Mouse (Mus musculus) heart, postnatal 10 days (tissue): ENCODE data around the gene Slc52a3. TPM values are rescaled to one million over a fixed set of nuclear protein-coding genes. Genes with fewer than 3 reads are reported as not detected.

Experiments used
- DNase-seq, 2 experiments: peaks; one replicate each; pipeline ENCODE4 v3.0.0; 2021
- intact Hi-C: fragments of 180-260 bp; cut with DNase I; formaldehyde crosslinking; loops from one replicate; pipeline ENCODE4 v1.15.1; 2025
- total RNA-seq, 2 experiments: library from RNA; stranded (reverse); gene quantifications; 2 replicates each; pipeline ENCODE4 v1.2.3; 2021

Gene Slc52a3
- total RNA-seq, 2 experiments from 2014 or later = 2.1 to 2.6 TPM

DNA sequence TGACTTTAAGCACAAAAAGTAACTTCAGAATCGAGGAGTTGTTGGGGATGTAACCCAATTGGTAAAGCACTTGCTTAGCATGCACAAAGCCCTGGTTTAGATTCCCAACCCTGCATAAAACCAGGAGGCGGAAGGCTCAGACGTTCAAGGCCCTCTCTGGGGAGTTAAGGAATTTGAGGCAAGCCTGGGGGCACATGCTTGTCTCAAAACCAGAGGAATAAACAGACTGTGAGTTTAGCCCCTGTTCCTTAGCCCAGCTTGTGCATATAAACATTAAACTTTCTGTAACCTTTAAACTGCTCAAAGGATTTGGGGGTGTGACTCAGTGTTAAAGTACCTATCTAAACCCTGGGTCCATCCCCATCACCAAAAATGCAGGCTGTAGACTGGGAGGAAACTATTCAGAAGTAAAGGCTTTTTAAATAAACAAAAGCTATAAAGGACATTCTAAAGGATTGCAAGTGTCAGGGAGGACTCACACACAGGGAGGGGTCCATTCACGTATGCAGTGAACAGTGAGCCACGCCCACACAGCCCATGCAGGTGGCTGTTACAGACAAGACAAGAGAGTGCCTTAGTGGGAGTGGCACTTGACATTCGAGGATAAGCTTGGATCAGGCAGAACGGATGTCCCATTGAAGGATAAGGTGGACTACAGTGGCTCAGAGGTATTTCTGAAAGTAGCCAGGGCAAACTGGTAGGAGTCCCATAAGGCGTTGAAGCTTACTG lies 1.6 kb downstream of the Slc52a3 start:
- DNase-seq = no peak
- intact Hi-C loops = loop anchor here (2.0 to 10.0 kb wide), 2 partner anchors 25 to 253 kb away; partner anchors contain the start of gene Psmf1

DNA sequence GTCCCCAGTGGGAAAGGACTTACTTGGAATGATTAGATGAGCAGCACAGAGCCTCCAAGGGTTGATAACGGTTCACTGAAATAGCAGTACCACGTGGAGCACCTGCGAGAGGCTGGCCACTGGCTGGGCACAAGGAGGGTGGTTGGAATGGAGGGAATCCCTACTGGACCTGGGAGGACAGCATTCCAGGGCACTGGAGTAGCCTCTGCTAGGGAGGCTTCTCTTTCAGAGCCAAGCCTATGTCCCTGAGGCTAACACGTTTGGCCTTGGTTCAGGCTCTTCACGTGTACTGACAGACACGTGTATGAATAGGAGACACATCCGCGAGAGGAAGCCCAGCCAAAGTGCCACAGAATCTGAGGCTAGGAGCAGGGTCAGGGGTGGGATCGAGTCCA lies 2.2 kb downstream of the Slc52a3 start:
- peak in 1 of 2 experiments; percentile 21 for DNase-seq
- intact Hi-C loops = loop anchor here (10.0 kb wide), 1 partner anchor 254 kb away; the partner anchor contains the start of gene Psmf1

DNA sequence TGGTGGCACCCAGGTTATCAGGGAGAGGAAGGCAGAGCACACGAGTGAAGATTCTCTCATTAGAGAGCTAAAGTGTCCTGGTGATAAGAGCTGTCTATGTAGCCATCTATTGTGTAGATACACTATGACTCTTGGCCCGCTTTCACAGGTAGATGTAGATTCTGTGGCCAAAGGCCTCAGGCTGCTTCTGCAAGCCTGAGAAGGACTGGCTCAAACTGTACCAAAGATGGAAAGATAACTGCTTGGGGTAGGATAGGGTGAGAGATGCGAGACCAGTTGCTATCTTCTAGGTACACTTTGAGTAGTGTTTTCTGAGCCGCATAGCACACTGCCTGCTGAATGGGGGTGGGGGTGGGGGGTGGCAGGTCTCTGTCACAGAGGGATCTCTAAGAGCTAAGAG lies 2.6 kb downstream of the Slc52a3 start:
- intact Hi-C loops = loop anchor here (10.0 kb wide), 1 partner anchor 254 kb away; the partner anchor contains the start of gene Psmf1
- DNase-seq = no peak

DNA sequence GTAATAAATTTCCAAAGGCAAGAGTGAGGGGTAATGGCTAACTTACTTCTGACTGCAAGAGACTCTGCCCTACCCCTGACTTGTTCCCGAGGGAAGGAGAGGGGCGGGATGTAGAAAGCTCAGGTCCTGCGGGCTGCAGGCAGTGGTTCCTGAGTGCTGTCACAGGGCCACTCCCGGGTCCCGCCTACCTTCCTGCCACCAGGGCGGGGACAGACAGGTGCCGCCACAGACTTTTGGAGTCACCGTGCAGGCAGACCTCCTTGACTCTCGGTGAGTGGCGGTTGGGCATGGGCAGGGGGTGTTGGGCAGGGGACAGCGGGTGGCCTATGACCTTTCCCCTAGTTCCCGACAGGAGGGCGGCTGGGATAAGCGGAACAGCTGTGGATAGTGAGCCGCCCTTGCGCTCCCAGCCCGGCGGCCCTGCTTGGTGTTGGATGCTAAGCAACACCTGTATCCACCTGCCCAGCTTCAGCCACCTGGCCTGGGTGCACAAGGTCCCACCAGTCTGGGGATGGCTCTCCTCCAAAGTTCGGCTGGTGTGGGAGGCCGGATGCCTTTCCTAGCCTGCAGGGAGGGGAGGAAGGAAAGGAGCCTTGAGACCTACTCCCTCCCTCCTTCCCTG lies 3.5 kb downstream of the Slc52a3 start:
- intact Hi-C loops = loop anchor here (10.0 kb wide), 1 partner anchor 255 kb away; the partner anchor contains the start of gene Psmf1
- DNase-seq = no peak

DNA sequence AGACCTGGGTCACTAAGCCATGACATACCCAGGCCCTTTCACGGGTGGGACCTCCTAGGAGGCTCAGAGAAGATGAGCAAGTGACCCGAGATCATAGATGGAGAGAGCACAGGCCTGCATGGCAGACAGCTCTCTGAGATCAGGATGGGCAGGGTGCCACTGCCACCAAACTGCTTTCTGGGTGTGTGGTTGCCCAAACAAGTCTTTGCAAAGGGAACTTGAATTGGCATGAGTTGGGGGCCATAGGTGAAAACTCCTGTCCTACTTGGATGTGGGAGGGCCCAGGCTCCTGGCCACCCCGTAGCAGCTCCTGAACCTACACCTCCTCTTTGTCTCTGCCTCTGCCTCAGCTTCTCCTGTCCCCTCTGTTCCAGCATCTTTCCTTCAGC lies 4.0 kb downstream of the Slc52a3 start:
- intact Hi-C loops = no loop called here
- no peak for DNase-seq

DNA sequence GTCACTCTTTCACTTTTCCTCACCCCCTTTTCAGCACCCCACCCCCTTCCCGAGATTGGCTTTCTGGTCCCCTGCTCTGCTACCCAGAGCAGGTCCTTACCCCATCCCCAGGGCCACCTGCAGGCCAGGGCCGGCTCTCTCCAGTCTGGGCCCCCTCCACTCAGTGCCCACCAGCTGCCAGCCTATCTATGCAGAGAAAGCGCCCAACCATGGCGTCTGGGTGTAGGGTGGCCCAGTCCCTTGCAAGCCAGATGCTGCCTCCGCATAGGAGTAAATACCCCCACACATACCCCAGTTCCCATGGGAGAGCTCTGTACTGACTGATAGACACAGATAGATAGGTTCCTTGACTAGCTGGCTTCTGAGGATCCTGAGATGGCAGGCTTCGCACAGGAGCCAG lies 4.4 kb downstream of the Slc52a3 start:
- intact Hi-C loops = no loop called here
- DNase-seq = no peak

DNA sequence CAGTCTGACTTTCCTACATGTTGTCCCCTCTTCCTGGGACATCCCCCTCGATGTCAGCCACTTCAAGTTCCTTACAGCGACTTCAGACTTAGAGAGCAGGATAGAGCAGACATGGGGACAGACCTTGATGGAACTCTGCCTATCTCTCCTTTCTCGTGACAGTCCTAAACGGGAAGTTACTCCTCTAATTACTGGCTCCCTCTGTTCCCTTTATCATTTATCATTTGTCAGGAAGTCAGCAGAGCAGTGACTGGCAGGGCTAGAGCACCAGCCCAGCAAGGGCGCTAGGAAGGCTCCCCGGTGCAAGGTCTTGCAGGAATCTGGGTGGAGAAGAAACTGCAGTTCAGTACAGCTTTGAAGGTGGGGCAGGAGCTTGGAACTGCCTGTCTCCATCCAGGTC lies 6.2 kb downstream of the Slc52a3 start:
- no peak for DNase-seq
- intact Hi-C loops = no loop called here

DNA sequence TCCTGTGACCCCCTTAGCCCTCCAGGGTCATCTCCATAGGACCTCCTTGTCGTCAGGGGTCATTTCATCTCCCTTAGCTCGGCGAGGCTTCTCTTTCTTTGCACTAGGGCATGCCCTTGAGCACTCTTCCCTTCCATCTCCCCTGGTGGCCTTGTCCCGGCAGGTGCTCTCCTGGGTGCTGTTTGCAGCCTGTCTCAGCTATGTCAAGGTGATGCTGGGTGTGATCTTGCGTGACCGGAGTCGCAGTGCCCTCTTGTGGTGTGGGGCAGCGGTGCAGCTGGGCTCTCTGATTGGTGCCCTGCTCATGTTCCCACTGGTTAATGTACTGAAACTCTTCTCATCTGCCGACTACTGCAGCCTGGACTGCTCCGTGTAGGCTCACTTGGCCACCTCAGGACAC lies 11.5 kb downstream of the Slc52a3 start:
- no peak for DNase-seq
- intact Hi-C loops = no loop called here

DNA sequence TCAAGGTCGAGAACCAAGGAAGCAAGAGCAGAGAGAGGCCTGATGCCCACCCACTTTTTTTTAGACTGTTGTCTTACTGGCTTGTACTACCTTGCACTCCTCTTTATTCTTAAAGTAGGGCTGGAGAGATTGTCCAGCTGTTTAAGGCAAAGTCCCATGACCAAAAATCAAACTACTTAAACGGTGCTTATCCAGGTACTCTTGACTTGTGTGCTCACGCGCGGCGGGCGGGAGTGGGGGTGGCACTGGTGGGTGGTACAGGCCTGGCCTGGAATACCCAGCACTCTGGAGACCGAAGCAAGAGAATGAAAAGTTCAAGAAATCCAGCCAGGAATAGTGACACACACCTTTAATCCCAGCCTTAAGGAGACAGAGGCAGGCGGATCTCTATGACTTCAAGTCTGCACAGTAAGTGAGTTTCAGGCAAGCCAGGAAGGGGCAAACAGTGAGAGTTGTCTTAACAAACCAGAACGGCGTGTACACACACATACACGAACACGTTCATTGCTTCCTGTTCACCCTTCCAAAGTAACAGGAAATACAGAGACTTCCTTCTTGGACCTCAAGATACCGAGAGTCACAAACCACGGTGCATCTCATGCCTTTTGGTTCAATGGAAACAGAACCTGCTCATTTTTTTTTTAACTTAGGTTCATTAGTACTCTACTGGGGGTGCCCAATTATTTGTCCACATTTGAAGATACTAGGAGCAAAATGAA lies 12.9 kb downstream of the Slc52a3 start:
- DNase-seq = no peak
- intact Hi-C loops = no loop called here

DNA sequence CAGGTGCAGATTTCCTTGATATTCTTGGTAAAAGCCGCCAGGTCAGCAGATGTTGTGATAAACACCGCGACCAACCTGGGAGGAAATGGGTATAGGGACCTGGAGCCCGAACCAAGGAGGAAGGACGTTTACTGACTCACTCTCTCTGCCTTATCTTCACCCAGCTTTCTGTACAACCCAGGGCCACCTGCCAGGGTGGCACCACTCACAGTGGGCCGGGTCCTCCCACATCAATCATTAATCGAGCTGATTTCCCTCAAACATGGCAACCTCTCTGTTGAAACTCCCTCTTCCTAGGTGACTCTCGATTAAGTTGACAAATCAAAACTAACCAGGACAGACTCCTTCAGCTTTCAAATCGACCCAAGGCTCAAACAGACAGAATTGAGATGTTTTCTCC lies 13.9 kb downstream of the Slc52a3 start:
- DNase-seq = no peak
- intact Hi-C loops = no loop called here

DNA sequence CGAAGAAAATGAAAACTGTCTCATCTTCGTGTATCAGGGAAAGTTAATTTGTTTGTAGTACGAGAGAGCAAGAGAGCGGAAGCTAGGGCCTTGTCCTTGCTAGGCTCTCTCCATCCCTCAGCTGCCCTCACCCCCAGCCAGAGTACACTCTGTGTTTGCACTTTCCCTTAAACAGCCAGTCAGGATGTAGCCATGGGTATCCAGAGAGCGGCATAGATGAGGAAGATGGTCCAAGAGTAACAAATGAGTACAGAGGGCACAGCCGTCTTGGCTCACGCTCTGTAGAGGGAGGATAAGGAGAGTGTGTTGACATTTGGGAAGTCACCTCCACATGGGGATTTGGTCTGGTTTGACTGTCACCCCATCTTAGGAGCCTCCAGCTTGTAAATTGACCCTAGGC lies 14.3 kb downstream of the Slc52a3 start:
- intact Hi-C loops = no loop called here

DNA sequence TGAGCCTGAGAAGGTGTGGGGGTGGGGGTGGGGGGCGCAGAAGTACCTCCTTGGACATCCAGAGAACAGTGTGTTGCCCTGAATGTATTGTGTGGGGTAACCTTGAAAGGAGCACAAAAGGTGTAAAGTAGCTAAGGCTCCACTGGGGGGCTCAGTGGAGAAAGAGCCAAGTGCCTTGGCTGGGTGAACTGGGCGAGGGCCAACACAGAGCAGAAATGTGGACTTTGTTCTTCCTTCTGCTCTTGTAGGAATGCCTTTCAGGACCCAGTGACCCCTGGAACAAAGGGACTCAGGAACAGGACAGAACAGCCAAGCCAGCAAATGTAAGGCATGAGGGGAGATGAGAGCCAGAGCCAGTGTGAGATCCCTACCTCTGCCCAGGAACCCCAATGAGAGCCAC lies 15.4 kb downstream of the Slc52a3 start:
- DNase-seq = no peak

More for the DNA sequence above, 14.3 kb downstream of the Slc52a3 start:
- DNase-seq = no peak

DNA sequence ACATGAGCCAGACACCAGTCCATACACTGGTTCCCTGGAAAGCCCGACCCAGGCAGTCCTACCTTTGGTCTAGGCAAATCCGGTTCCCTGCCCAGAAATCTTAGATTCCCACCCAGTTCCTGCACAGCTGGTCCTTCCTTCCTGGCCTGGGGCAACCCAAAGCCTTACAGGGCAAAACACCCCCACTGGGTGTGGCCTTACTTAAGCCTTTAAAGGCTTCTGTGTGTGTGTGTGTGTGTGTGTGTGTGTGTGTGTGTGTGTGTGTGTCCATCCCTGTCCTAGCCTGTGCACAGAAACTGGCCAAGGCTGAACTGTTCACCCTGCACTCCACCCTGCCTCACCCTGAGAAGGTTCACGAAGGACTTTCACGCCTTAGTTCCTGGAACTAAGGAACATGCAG lies 15.9 kb downstream of the Slc52a3 start:
- intact Hi-C loops = no loop called here
- DNase-seq = no peak

More for the DNA sequence above, 15.4 kb downstream of the Slc52a3 start:
- intact Hi-C loops = no loop called here

DNA sequence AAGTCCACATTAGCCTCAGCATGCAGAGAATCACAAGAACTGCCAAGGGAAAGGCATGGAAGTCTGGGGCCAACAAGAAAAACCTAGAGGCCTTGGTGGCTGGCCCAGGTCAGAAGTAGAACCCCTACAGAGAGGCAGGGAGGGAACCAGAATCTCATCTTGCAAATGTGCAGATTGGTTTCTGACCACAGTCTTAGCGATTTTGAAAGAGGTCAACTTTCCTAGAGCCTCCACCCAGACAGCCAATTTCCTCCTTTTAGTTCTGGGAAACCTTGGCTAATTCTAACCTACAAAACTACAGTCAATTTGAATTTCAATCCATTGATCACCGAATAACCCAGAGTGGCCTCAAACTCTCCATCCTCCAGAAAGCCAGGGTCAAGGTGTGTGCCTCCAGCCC lies 16.4 kb downstream of the Slc52a3 start:
- no peak for DNase-seq
- intact Hi-C loops = no loop called here

DNA sequence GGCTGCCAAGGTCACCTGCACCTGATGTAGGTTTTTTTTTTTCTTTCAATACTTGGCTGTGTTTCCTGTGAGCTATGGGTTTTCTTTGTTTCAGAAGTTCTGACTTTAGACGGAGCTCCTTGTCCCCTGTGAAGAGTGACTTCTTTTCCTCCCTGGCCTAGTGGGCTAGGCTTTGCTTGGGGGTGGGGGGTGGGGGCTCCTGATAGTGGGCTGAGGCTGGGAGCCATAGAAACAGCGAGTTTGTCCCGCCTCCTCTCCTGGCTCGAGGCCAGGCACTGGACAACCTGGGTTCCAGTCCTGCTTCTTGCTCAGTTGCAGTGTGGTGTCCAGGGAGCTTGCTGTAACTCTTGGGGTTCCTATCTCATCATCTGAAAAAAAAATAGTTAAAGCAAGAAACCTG lies 19.7 kb downstream of the Slc52a3 start:
- intact Hi-C loops = no loop called here
- no peak for DNase-seq

DNA sequence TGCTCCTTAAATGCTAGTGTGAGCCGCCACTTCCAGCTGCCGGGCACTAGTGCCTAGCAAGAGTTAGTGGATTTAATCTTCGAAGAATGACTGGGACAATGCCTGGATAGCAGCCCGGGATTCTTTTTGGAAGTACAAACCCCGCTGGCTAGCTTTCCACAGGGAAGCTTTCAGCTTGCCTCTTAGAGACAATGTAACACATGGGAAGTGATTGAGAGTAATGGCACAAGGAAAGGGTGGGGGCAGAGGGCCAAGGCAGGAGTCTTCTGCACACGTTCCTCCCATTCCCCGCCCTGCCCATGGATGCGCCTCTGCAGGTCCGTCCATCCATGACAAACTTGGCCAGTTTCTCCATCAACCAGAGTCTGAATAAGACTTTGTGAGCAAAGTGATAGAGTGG lies 20.4 kb downstream of the Slc52a3 start:
- peak in 1 of 2 experiments; percentile 25 for DNase-seq
- intact Hi-C loops = no loop called here

DNA sequence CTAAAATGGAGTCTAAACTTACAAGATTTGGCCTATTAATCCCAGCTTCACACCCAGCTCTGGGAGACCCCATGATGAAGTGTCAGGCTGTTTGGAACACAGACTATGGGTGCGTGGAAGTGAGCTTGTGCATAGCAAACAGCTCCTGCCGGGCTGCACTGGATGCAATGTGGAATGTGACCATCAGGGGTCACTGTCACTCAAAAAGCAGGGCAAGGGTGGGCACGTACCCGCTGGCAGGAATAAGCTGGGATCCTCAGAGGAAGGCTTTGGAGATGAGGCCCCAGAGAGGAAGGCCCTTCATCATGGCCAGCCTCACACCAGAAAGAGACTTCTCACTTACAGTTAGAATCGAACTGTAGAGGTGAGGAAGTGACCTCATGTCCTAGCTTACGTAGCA lies 23.9 kb downstream of the Slc52a3 start:
- DNase-seq = peak; percentile 41 to 70
- intact Hi-C loops = no loop called here

DNA sequence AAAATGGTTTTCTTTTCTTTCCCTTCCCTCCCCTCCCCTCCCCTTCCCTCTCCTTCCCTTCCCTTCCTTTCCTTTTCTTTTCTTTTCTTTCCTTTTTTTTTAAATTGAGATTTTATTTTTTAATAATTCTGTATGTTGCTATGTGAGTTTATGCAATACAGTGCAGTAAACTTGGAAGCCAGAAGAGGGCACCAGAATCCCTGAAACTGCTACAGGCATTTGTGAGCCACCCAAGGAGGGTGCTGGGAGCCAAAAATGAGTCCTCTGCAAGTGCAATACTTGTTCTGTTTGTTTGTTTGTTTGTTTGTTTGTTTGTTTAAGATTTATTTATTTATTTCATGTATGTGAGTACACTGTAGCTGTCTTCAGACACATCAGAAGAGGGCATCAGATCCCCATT lies 25.7 kb downstream of the Slc52a3 start:
- intact Hi-C loops = no loop called here
- DNase-seq = no peak

DNA sequence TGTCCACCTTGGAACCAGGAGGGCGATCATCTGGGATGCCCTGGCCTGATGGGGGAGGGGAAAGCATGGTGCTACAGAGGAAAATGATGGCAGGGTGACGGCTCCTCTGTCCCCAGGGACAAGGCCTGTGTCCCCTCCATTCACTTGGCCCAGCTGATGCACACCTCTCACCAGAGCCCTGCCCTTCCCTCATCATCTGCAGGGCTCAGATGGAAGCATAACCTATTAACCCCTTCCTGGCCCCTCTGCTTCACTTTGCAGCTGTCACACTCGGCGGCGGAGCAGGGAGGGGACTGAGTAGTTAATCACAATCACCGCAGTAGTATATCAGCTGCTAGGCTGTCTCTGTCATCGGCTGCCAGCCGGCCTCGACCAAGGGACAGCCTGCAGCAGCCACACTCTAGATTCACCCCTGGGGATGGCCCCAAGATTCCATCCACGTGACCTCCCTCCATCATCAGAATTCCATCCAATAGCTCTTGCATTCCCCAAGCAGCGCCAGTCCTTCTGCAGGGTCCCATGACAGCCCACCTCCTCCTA lies 28.6 kb downstream of the Slc52a3 start:
- DNase-seq = no peak
- intact Hi-C loops = loop anchor here (5.0 kb wide), 1 partner anchor 62 kb away; no protein-coding TSS in a partner anchor

DNA sequence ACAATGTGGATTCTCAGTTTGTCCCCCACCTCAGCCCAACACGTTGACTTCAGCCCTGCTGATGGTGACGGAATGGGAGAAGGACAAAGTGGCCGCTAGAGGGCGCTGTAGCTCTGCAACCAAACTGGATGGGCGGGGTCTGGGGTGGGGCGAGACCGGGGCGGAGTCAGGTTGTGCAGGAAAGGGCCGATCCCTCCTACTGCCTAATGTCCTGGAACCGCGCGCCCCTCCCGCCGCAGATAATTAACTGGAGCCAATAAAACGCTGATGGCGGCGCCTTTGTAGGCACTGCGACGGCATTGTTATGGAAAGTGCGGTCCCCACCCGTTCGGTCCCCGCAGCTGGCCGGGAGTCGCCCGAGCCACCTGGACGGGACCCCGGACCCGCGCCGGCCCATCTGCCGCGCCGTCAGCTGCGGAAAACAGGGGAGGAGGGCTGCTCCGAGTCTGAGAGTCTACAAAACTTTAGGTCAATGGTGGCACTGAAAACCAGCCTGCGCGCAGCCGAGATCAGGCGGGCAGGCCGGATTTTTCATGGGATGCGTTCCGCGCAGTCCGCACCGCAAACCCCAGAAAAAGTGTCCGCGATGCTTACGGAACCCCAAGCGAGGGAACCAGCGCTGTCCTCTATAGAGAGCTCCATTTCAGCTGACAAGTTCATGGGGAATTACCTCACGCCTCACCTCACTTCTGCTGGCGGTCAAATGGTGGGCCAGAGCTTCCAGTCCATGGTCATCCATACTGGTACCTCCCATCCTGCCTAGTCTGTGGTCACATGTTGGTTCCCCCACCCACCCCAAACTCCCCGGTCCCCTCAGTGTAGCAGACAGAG lies 33.2 kb downstream of the Slc52a3 start:
- DNase-seq = peak; percentile 86 to 92
- intact Hi-C loops = loop anchor here (2.0 to 5.0 kb wide), 4 partner anchors 58 to 339 kb away; partner anchors contain the start of gene Srxn1
